Mouse (Mus musculus): Measurements from ENCODE around the gene Cnih1. TPM values are rescaled to one million over a fixed set of nuclear protein-coding genes. Genes with fewer than 3 reads are reported as not detected.
"Not testable (repeated sequence)": the region's sequence is repeated elsewhere in the genome, so short reads cannot be mapped to it uniquely, and the experiment has no call there.

Gene Cnih1
- polyA plus RNA-seq, 1 experiment from 2014 or later = 201 TPM

- H3K36me3 ChIP-seq = no peaks in the 10 kb centered on the region
- WGBS = 86% methylated on average over 2 of the region's 2 CpGs
- no peak overlapping the region for H3K27ac ChIP-seq
- no peak overlapping the region for H3K4me3 ChIP-seq
- H3K9me3 ChIP-seq (replicated peaks) = no peaks in the 10 kb centered on the region
- DNase-seq (ENCODE audit: low spot score) = no peak
- no peaks in the 10 kb centered on the region for H3K4me1 ChIP-seq
- no peaks in the 10 kb centered on the region for H3K27me3 ChIP-seq (ENCODE audit: low read depth, poor library complexity, severe bottlenecking)
Observed at GRCm38 (mm10) chr14:46742674-46743073, 45.5 kb downstream of the Cnih1 start.

GRCm38 (mm10) chr14:46737346-46737745 lies 50.9 kb downstream of the Cnih1 start:
- H3K36me3 ChIP-seq; H3K27ac ChIP-seq; DNase-seq (ENCODE audit: low spot score); H3K4me1 ChIP-seq; H3K4me3 ChIP-seq; H3K9me3 ChIP-seq (replicated peaks); H3K27me3 ChIP-seq (ENCODE audit: low read depth, poor library complexity, severe bottlenecking): not testable (repeated sequence)

- no peak overlapping the region for H3K27ac ChIP-seq
- H3K4me1 ChIP-seq = no peaks in the 10 kb centered on the region
- no peaks in the 10 kb centered on the region for H3K9me3 ChIP-seq (replicated peaks)
- no peak for DNase-seq (ENCODE audit: low spot score)
- no peak overlapping the region for H3K4me3 ChIP-seq
- no peaks in the 10 kb centered on the region for H3K27me3 ChIP-seq (ENCODE audit: low read depth, poor library complexity, severe bottlenecking)
- 96% methylated on average over 4 of the region's 4 CpGs for WGBS
- no peaks in the 10 kb centered on the region for H3K36me3 ChIP-seq
Observed at GRCm38 (mm10) chr14:46736366-46736765, 51.8 kb downstream of the Cnih1 start.

GRCm38 (mm10) chr14:46734761-46735455 lies 53.3 kb downstream of the Cnih1 start:
- no peak overlapping the region for H3K4me3 ChIP-seq
- WGBS = 91% methylated on average over 14 of the region's 14 CpGs
- no peak for DNase-seq (ENCODE audit: low spot score)
- no peaks in the 10 kb centered on the region for H3K9me3 ChIP-seq (replicated peaks)
- H3K27me3 ChIP-seq (ENCODE audit: low read depth, poor library complexity, severe bottlenecking) = no peaks in the 10 kb centered on the region
- H3K27ac ChIP-seq = no peak overlapping the region
- H3K36me3 ChIP-seq = no peaks in the 10 kb centered on the region
- no peaks in the 10 kb centered on the region for H3K4me1 ChIP-seq

- no peaks in the 10 kb centered on the region for H3K27me3 ChIP-seq (ENCODE audit: low read depth, poor library complexity, severe bottlenecking)
- no peak overlapping the region for H3K4me3 ChIP-seq
- 85% methylated on average over 5 of the region's 5 CpGs for WGBS
- H3K4me1 ChIP-seq = no peaks in the 10 kb centered on the region
- H3K36me3 ChIP-seq = no peaks in the 10 kb centered on the region
- H3K9me3 ChIP-seq (replicated peaks) = no peaks in the 10 kb centered on the region
- no peak for DNase-seq (ENCODE audit: low spot score)
- no peak overlapping the region for H3K27ac ChIP-seq
Observed at GRCm38 (mm10) chr14:46734262-46734661, 53.9 kb downstream of the Cnih1 start.

- H3K4me3 ChIP-seq = no peak overlapping the region
- 66% methylated on average over 3 of the region's 3 CpGs for WGBS
- H3K4me1 ChIP-seq = peaks cover 24% of the 10 kb centered on the region
- H3K27ac ChIP-seq = no peak overlapping the region
- H3K9me3 ChIP-seq (replicated peaks) = no peaks in the 10 kb centered on the region
- H3K36me3 ChIP-seq = no peaks in the 10 kb centered on the region
- no peak for DNase-seq (ENCODE audit: low spot score)
- peaks cover 10% of the 10 kb centered on the region for H3K27me3 ChIP-seq (ENCODE audit: low read depth, poor library complexity, severe bottlenecking)
Observed at GRCm38 (mm10) chr14:46725743-46726142, 62.5 kb downstream of the Cnih1 start.

Other genes starting within 250 kb of the Cnih1 start
- gene Cdkn3, start 27.9 kb downstream of the Cnih1 start, polyA plus RNA-seq (2016; fragmentation: Nextera tagmentation; extraction: Ambion mirVana) = 36.0 and 39.0 TPM in 2 replicates
- gene Gmfb, start 33.8 kb upstream of the Cnih1 start, polyA plus RNA-seq (2016; fragmentation: Nextera tagmentation; extraction: Ambion mirVana) = 98.4 and 99.9 TPM in 2 replicates
- gene Cgrrf1, start 43.7 kb upstream of the Cnih1 start, polyA plus RNA-seq (2016; fragmentation: Nextera tagmentation; extraction: Ambion mirVana) = 31.3 and 31.5 TPM in 2 replicates
- gene Samd4, start 94.4 kb upstream of the Cnih1 start, polyA plus RNA-seq (2016; fragmentation: Nextera tagmentation; extraction: Ambion mirVana) = 2.5 and 3.6 TPM in 2 replicates

Measured in limb, embryonic 10.5 days (tissue).